Mouse (Mus musculus): Measurements from ENCODE around the gene Pop7. TPM values are rescaled to one million over a fixed set of nuclear protein-coding genes. Genes with fewer than 3 reads are reported as not detected.
A peak's percentile ranks its signal among the peaks of the same experiment; 100 is the strongest.

Pop7 gene
- total and polyA plus RNA-seq, 2 experiments from 2014 or later: 73.2 to 91.5 TPM

GRCm38 (mm10) chr5:137533117-137533827 is 31.0 kb upstream of the Pop7 start, which contains the start of the genes Epo and Gnb2:
Gene Epo (minus strand): TSS chr5:137533242.
Gene Gnb2 (minus strand): TSS chr5:137533510.
- Histone ChIP-seq H3K9me3 (ENCODE audit: low read length) (no peaks in the 10 kb centered on the region), H3K4me2 (ENCODE audit: low read depth, low read length, poor library complexity, severe bottlenecking) (peak within 1 kb of the TSS; percentile 91), H3K4me3 (ENCODE audit: low read depth, low read length) (peak within 1 kb of the TSS; percentile 83), H3K36me3 (ENCODE audit: insufficient read depth, low read length) (peaks cover 15% of the 10 kb centered on the region), H3K27ac (ENCODE audit: low read depth, low read length) (peak within 1 kb of the TSS; percentile 98), H3K9ac (replicated peaks; ENCODE audit: low read length, poor library complexity, severe bottlenecking) (peak within 1 kb of the TSS; percentile 95), H3K27me3 (ENCODE audit: insufficient read depth, low read length) (no peaks in the 10 kb centered on the region), H3K4me1 (ENCODE audit: insufficient read depth, low read length) (no peaks in the 10 kb centered on the region; the same call in 1 of the 2 replicates)
- TF ChIP-seq CTCF (IDR thresholded peaks at IDR 0.05): no peak
- DNase-seq (ENCODE audit: low spot score) (peak; percentile 99), ATAC-seq (ENCODE audit: low FRiP score) (peak; percentile 76)
- under 1% methylated on average over 40 of the region's 40 CpGs for WGBS

- ATAC-seq (ENCODE audit: low FRiP score): no peak
- Histone ChIP-seq H3K36me3 (ENCODE audit: insufficient read depth, low read length) (peaks cover 20% of the 10 kb centered on the region), H3K9ac (replicated peaks; ENCODE audit: low read length, poor library complexity, severe bottlenecking) (peak overlapping the region; percentile 95), H3K27me3 (ENCODE audit: insufficient read depth, low read length) (no peaks in the 10 kb centered on the region), H3K9me3 (ENCODE audit: low read length) (no peaks in the 10 kb centered on the region), H3K4me1 (ENCODE audit: insufficient read depth, low read length) (no peaks in the 10 kb centered on the region; the same call in 1 of the 2 replicates), H3K27ac (ENCODE audit: low read depth, low read length) (peak overlapping the region; percentile 98), H3K4me3 (ENCODE audit: low read depth, low read length) (peak overlapping the region; percentile 83), H3K4me2 (ENCODE audit: low read depth, low read length, poor library complexity, severe bottlenecking) (peak overlapping the region; percentile 91)
- TF ChIP-seq CTCF (IDR thresholded peaks at IDR 0.05): no peak
- 0% methylated on average over 5 of the region's 12 CpGs for WGBS
- DNase-seq (ENCODE audit: low spot score): no peak
Measured at GRCm38 (mm10) chr5:137532808-137533116, 30.4 kb upstream of the Pop7 start.

- Histone ChIP-seq H3K4me1 (ENCODE audit: insufficient read depth, low read length) (no peaks in the 10 kb centered on the region; the same call in 1 of the 2 replicates), H3K4me2 (ENCODE audit: low read depth, low read length, poor library complexity, severe bottlenecking) (peak overlapping the region; percentile 91), H3K36me3 (ENCODE audit: insufficient read depth, low read length) (peaks cover 25% of the 10 kb centered on the region), H3K9me3 (ENCODE audit: low read length) (no peaks in the 10 kb centered on the region), H3K27ac (ENCODE audit: low read depth, low read length) (peak overlapping the region; percentile 98), H3K4me3 (ENCODE audit: low read depth, low read length) (peak overlapping the region; percentile 83), H3K27me3 (ENCODE audit: insufficient read depth, low read length) (no peaks in the 10 kb centered on the region), H3K9ac (replicated peaks; ENCODE audit: low read length, poor library complexity, severe bottlenecking) (peak overlapping the region; percentile 95)
- TF ChIP-seq CTCF (IDR thresholded peaks at IDR 0.05): no peak
- no peak for ATAC-seq (ENCODE audit: low FRiP score)
- 1% methylated on average over 19 of the region's 19 CpGs for WGBS
- no peak for DNase-seq (ENCODE audit: low spot score)
Measured at GRCm38 (mm10) chr5:137532131-137532807, 30.0 kb upstream of the Pop7 start.

GRCm38 (mm10) chr5:137531414-137532130 is 29.3 kb upstream of the Pop7 start:
- Histone ChIP-seq H3K9me3 (ENCODE audit: low read length) (no peaks in the 10 kb centered on the region), H3K4me2 (ENCODE audit: low read depth, low read length, poor library complexity, severe bottlenecking) (peak overlapping the region; percentile 91), H3K9ac (replicated peaks; ENCODE audit: low read length, poor library complexity, severe bottlenecking) (peak overlapping the region; percentile 95), H3K4me3 (ENCODE audit: low read depth, low read length) (peak overlapping the region; percentile 83), H3K4me1 (ENCODE audit: insufficient read depth, low read length) (no peaks in the 10 kb centered on the region; the same call in 1 of the 2 replicates), H3K27ac (ENCODE audit: low read depth, low read length) (peak overlapping the region; percentile 98), H3K27me3 (ENCODE audit: insufficient read depth, low read length) (no peaks in the 10 kb centered on the region), H3K36me3 (ENCODE audit: insufficient read depth, low read length) (peaks cover 32% of the 10 kb centered on the region)
- under 1% methylated on average over 50 of the region's 51 CpGs for WGBS
- ATAC-seq (ENCODE audit: low FRiP score) (peak; percentile 1; the same call in 1 of the 2 replicates), DNase-seq (ENCODE audit: low spot score) (peak; percentile 52)
- no peak for TF ChIP-seq CTCF (IDR thresholded peaks at IDR 0.05)

- Histone ChIP-seq H3K9me3 (ENCODE audit: low read length) (no peaks in the 10 kb centered on the region), H3K36me3 (ENCODE audit: insufficient read depth, low read length) (peaks cover 37% of the 10 kb centered on the region), H3K27me3 (ENCODE audit: insufficient read depth, low read length) (no peaks in the 10 kb centered on the region), H3K4me2 (ENCODE audit: low read depth, low read length, poor library complexity, severe bottlenecking) (peak overlapping the region; percentile 91), H3K4me1 (ENCODE audit: insufficient read depth, low read length) (no peaks in the 10 kb centered on the region; the same call in 1 of the 2 replicates), H3K9ac (replicated peaks; ENCODE audit: low read length, poor library complexity, severe bottlenecking) (peak overlapping the region; percentile 95), H3K4me3 (ENCODE audit: low read depth, low read length) (peak overlapping the region; percentile 83), H3K27ac (ENCODE audit: low read depth, low read length) (peak overlapping the region; percentile 98)
- ATAC-seq (ENCODE audit: low FRiP score) (peak; percentile 68), DNase-seq (ENCODE audit: low spot score) (peak; percentile 95)
- WGBS: under 1% methylated on average over 39 of the region's 46 CpGs
- no peak for TF ChIP-seq CTCF (IDR thresholded peaks at IDR 0.05)
Measured at GRCm38 (mm10) chr5:137530588-137531413, 28.5 kb upstream of the Pop7 start.

All from midbrain, postnatal 0 days (tissue).